Mouse (Mus musculus): ENCODE measurements around the gene Ugt1a7c. TPM values are rescaled to one million over a fixed set of nuclear protein-coding genes. Genes with fewer than 3 reads are reported as not detected.

The Ugt1a7c gene
- polyA plus RNA-seq, 1 experiment from 2014 or later = 57.4 TPM

GRCm38 (mm10) chr1:88225741-88226140 is 130.9 kb downstream of the Ugt1a7c start:
- no peak overlapping the region for H3K4me3 ChIP-seq (ENCODE audit: low read depth, low read length)
- no peak overlapping the region for H3K27ac ChIP-seq (ENCODE audit: low read depth, low read length)
- no peak for TF ChIP-seq CTCF (IDR thresholded peaks at IDR 0.05; ENCODE audit: low read depth)
- no peak overlapping the region for H3K4me2 ChIP-seq (replicated peaks; ENCODE audit: low read depth)
- no peaks in the 10 kb centered on the region for H3K36me3 ChIP-seq (ENCODE audit: control insufficient read depth, insufficient read depth)
- no peak for ATAC-seq
- peaks cover 33% of the 10 kb centered on the region for H3K9me3 ChIP-seq (ENCODE audit: control insufficient read depth)
- no peak overlapping the region for H3K9ac ChIP-seq (ENCODE audit: low read depth, low read length)
- H3K27me3 ChIP-seq (replicated peaks; ENCODE audit: control insufficient read depth, insufficient read depth, low read length) = no peaks in the 10 kb centered on the region
- H3K4me1 ChIP-seq (replicated peaks; ENCODE audit: control insufficient read depth, insufficient read depth, low read length) = no peaks in the 10 kb centered on the region

- no peak for ATAC-seq
- no peaks in the 10 kb centered on the region for H3K27me3 ChIP-seq (replicated peaks; ENCODE audit: control insufficient read depth, insufficient read depth, low read length)
- no peak within 1 kb of the TSS for H3K9ac ChIP-seq (ENCODE audit: low read depth, low read length)
- peaks cover 43% of the 10 kb centered on the region for H3K9me3 ChIP-seq (ENCODE audit: control insufficient read depth)
- no peaks in the 10 kb centered on the region for H3K36me3 ChIP-seq (ENCODE audit: control insufficient read depth, insufficient read depth)
- no peak within 1 kb of the TSS for H3K4me2 ChIP-seq (replicated peaks; ENCODE audit: low read depth)
- TF ChIP-seq CTCF (IDR thresholded peaks at IDR 0.05; ENCODE audit: low read depth) = no peak
- H3K27ac ChIP-seq (ENCODE audit: low read depth, low read length) = no peak within 1 kb of the TSS
- no peaks in the 10 kb centered on the region for H3K4me1 ChIP-seq (replicated peaks; ENCODE audit: control insufficient read depth, insufficient read depth, low read length)
- H3K4me3 ChIP-seq (ENCODE audit: low read depth, low read length) = no peak within 1 kb of the TSS
- 56% methylated on average over 5 of the region's 5 CpGs for WGBS
Measured at GRCm38 (mm10) chr1:88226670-88227379, 132.0 kb downstream of the Ugt1a7c start, which contains the start of gene Mroh2a. Mroh2a (plus strand) TSS chr1:88226986.

GRCm38 (mm10) chr1:88227482-88227881 is 132.6 kb downstream of the Ugt1a7c start:
- TF ChIP-seq CTCF (IDR thresholded peaks at IDR 0.05; ENCODE audit: low read depth) = no peak
- no peak overlapping the region for H3K27ac ChIP-seq (ENCODE audit: low read depth, low read length)
- H3K36me3 ChIP-seq (ENCODE audit: control insufficient read depth, insufficient read depth) = no peaks in the 10 kb centered on the region
- H3K4me1 ChIP-seq (replicated peaks; ENCODE audit: control insufficient read depth, insufficient read depth, low read length) = no peaks in the 10 kb centered on the region
- H3K4me3 ChIP-seq (ENCODE audit: low read depth, low read length) = no peak overlapping the region
- no peak overlapping the region for H3K9ac ChIP-seq (ENCODE audit: low read depth, low read length)
- H3K9me3 ChIP-seq (ENCODE audit: control insufficient read depth) = peaks cover 46% of the 10 kb centered on the region
- H3K27me3 ChIP-seq (replicated peaks; ENCODE audit: control insufficient read depth, insufficient read depth, low read length) = no peaks in the 10 kb centered on the region
- ATAC-seq = no peak
- 62% methylated on average over 2 of the region's 2 CpGs for WGBS
- no peak overlapping the region for H3K4me2 ChIP-seq (replicated peaks; ENCODE audit: low read depth)

- ATAC-seq = no peak
- H3K9me3 ChIP-seq (ENCODE audit: control insufficient read depth) = peaks cover 50% of the 10 kb centered on the region
- no peaks in the 10 kb centered on the region for H3K36me3 ChIP-seq (ENCODE audit: control insufficient read depth, insufficient read depth)
- whole genome bisulfite sequencing = 69% methylated on average over 7 of the region's 7 CpGs
- no peak overlapping the region for H3K4me2 ChIP-seq (replicated peaks; ENCODE audit: low read depth)
- no peaks in the 10 kb centered on the region for H3K27me3 ChIP-seq (replicated peaks; ENCODE audit: control insufficient read depth, insufficient read depth, low read length)
- TF ChIP-seq CTCF (IDR thresholded peaks at IDR 0.05; ENCODE audit: low read depth) = no peak
- no peaks in the 10 kb centered on the region for H3K4me1 ChIP-seq (replicated peaks; ENCODE audit: control insufficient read depth, insufficient read depth, low read length)
- no peak overlapping the region for H3K27ac ChIP-seq (ENCODE audit: low read depth, low read length)
- no peak overlapping the region for H3K9ac ChIP-seq (ENCODE audit: low read depth, low read length)
- no peak overlapping the region for H3K4me3 ChIP-seq (ENCODE audit: low read depth, low read length)
Measured at GRCm38 (mm10) chr1:88228121-88228520, 133.3 kb downstream of the Ugt1a7c start.

GRCm38 (mm10) chr1:88229566-88229965 is 134.7 kb downstream of the Ugt1a7c start:
- ATAC-seq = no peak
- Histone ChIP-seq H3K4me3 (ENCODE audit: low read depth, low read length) (no peak overlapping the region), H3K4me1 (replicated peaks; ENCODE audit: control insufficient read depth, insufficient read depth, low read length) (no peaks in the 10 kb centered on the region), H3K9ac (ENCODE audit: low read depth, low read length) (no peak overlapping the region), H3K27me3 (replicated peaks; ENCODE audit: control insufficient read depth, insufficient read depth, low read length) (no peaks in the 10 kb centered on the region), H3K36me3 (ENCODE audit: control insufficient read depth, insufficient read depth) (no peaks in the 10 kb centered on the region), H3K27ac (ENCODE audit: low read depth, low read length) (no peak overlapping the region), H3K4me2 (replicated peaks; ENCODE audit: low read depth) (no peak overlapping the region), H3K9me3 (ENCODE audit: control insufficient read depth) (peaks cover 54% of the 10 kb centered on the region)
- no peak for TF ChIP-seq CTCF (IDR thresholded peaks at IDR 0.05; ENCODE audit: low read depth)
- 79% methylated on average over 3 of the region's 3 CpGs for WGBS

GRCm38 (mm10) chr1:88229986-88230385 is 135.1 kb downstream of the Ugt1a7c start:
- peaks cover 57% of the 10 kb centered on the region for H3K9me3 ChIP-seq (ENCODE audit: control insufficient read depth)
- 86% methylated on average over 5 of the region's 5 CpGs for WGBS
- no peak overlapping the region for H3K4me2 ChIP-seq (replicated peaks; ENCODE audit: low read depth)
- H3K27ac ChIP-seq (ENCODE audit: low read depth, low read length) = no peak overlapping the region
- no peak overlapping the region for H3K4me3 ChIP-seq (ENCODE audit: low read depth, low read length)
- H3K9ac ChIP-seq (ENCODE audit: low read depth, low read length) = no peak overlapping the region
- TF ChIP-seq CTCF (IDR thresholded peaks at IDR 0.05; ENCODE audit: low read depth) = no peak
- H3K27me3 ChIP-seq (replicated peaks; ENCODE audit: control insufficient read depth, insufficient read depth, low read length) = no peaks in the 10 kb centered on the region
- no peaks in the 10 kb centered on the region for H3K36me3 ChIP-seq (ENCODE audit: control insufficient read depth, insufficient read depth)
- H3K4me1 ChIP-seq (replicated peaks; ENCODE audit: control insufficient read depth, insufficient read depth, low read length) = no peaks in the 10 kb centered on the region
- no peak for ATAC-seq
